8 mouse cellular contexts compared by ENCODE assay signal in the genomic region with DNA sequence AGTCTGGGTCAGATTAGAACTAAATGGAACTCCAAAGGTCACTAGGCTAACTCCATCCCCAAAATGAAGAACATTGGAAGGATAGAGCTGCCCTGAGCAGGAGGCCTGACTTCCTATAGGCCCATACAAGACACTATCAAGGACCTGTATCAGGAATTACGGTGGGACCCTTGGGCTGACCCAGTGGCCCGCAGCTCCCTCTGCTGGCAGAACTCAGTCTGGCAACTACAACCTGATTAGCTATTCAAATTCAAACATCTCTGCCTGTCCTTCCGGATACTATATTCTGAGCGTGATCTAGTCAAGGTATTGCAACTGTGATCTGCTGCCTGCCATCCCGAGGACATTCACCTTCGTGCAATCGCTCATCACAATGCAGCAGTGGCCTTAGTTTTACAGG.
DNase-seq lines count a peak whose midpoint lies in the region; ATAC-seq and TF ChIP-seq lines count a peak whose summit lies in the region.

No protein-coding gene starts in this region.

- no peak overlapping the region for H3K9ac ChIP-seq in intestine, postnatal 0 days (ENCODE audit: low read depth, low read length)
- no peak overlapping the region for H3K9ac ChIP-seq in intestine, embryonic 15.5 days
- no peak overlapping the region for H3K9ac ChIP-seq in midbrain, embryonic 12.5 days (replicated peaks)

- no peaks in the 10 kb centered on the region for H3K27me3 ChIP-seq in intestine, postnatal 0 days (replicated peaks; ENCODE audit: control insufficient read depth, insufficient read depth, low read length)
- no peaks in the 10 kb centered on the region for H3K27me3 ChIP-seq in intestine, embryonic 15.5 days (replicated peaks)
- H3K27me3 ChIP-seq in midbrain, embryonic 12.5 days: no peaks in the 10 kb centered on the region
- H3K27me3 ChIP-seq in thymus, adult 2 months (ENCODE audit: control insufficient read depth, insufficient read depth, low read length): no peaks in the 10 kb centered on the region

- H3K4me3 ChIP-seq in intestine, postnatal 0 days (ENCODE audit: low read depth, low read length): no peak overlapping the region
- no peak overlapping the region for H3K4me3 ChIP-seq in intestine, embryonic 15.5 days (replicated peaks)
- no peak overlapping the region for H3K4me3 ChIP-seq in midbrain, embryonic 12.5 days
- no peak overlapping the region for H3K4me3 ChIP-seq in thymus, adult 2 months (ENCODE audit: control insufficient read depth, insufficient read depth, low read length)

- WGBS in intestine, postnatal 0 days: 24% methylated on average over 7 of the region's 7 CpGs
- WGBS in intestine, embryonic 15.5 days: 27% methylated on average over 7 of the region's 7 CpGs
- 33% methylated on average over 7 of the region's 7 CpGs for WGBS in midbrain, embryonic 12.5 days
- 19% methylated on average over 7 of the region's 7 CpGs for WGBS in thymus, adult 2 months

- peak; percentile 81 for TF ChIP-seq CTCF in intestine, postnatal 0 days (IDR thresholded peaks at IDR 0.05; ENCODE audit: low read depth)
- peak; percentile 81; the same call in 1 of the 2 replicates for TF ChIP-seq CTCF in thymus, adult 2 months (IDR thresholded peaks at IDR 0.05; ENCODE audit: borderline replicate concordance, control insufficient read depth, extremely low read depth, insufficient read depth, low read length, poor library complexity)

- H3K4me2 ChIP-seq in intestine, postnatal 0 days (replicated peaks; ENCODE audit: low read depth): no peak overlapping the region
- H3K4me2 ChIP-seq in intestine, embryonic 15.5 days (replicated peaks): no peak overlapping the region
- no peak overlapping the region for H3K4me2 ChIP-seq in midbrain, embryonic 12.5 days (replicated peaks)

- no peak for TF ChIP-seq POLR2A in thymus, adult 2 months (IDR thresholded peaks at IDR 0.05; ENCODE audit: control insufficient read depth, extremely low read depth, insufficient read depth, low read length, poor library complexity)

- no peaks in the 10 kb centered on the region for H3K9me3 ChIP-seq in intestine, postnatal 0 days (ENCODE audit: control insufficient read depth)
- no peaks in the 10 kb centered on the region for H3K9me3 ChIP-seq in intestine, embryonic 15.5 days
- H3K9me3 ChIP-seq in midbrain, embryonic 12.5 days: no peaks in the 10 kb centered on the region

- H3K4me1 ChIP-seq in intestine, postnatal 0 days (replicated peaks; ENCODE audit: control insufficient read depth, insufficient read depth, low read length): no peaks in the 10 kb centered on the region
- H3K4me1 ChIP-seq in intestine, embryonic 15.5 days (replicated peaks): no peaks in the 10 kb centered on the region
- H3K4me1 ChIP-seq in midbrain, embryonic 12.5 days: no peaks in the 10 kb centered on the region
- peaks cover 11% of the 10 kb centered on the region for H3K4me1 ChIP-seq in thymus, adult 2 months (replicated peaks; ENCODE audit: control insufficient read depth, insufficient read depth, low read length)

- 0 out of 2 replicates have a peak, but pooled peaks have one; percentile 9 for ATAC-seq in intestine, postnatal 0 days
- no peak; the same call in 1 of the 2 replicates for ATAC-seq in intestine, embryonic 15.5 days
- peak; percentile 48; the same call in 1 of the 2 replicates for ATAC-seq in midbrain, embryonic 12.5 days (ENCODE audit: low FRiP score, low read depth)

- H3K27ac ChIP-seq in intestine, postnatal 0 days (ENCODE audit: low read depth, low read length): no peak overlapping the region
- H3K27ac ChIP-seq in intestine, embryonic 15.5 days: no peak overlapping the region
- no peak overlapping the region for H3K27ac ChIP-seq in midbrain, embryonic 12.5 days (replicated peaks)
- H3K27ac ChIP-seq in thymus, adult 2 months (ENCODE audit: control insufficient read depth, insufficient read depth, low read length): no peak overlapping the region

- peak; percentile 58 for DNase-seq in ES-CJ7 (ENCODE audit: low read depth, low spot score)
- DNase-seq in cerebellum, postnatal 4 days (ENCODE audit: low spot score in 2 of 2): peak; percentile 38 to 73
- DNase-seq in heart, adult 9 months (ENCODE audit: low spot score in 2 of 2): peak; percentile 10 to 18
- DNase-seq in layer of hippocampus, postnatal 36 days: peak; percentile 37 to 45
- peak; percentile 62 for DNase-seq in thymus, adult 2 months

- H3K36me3 ChIP-seq in intestine, postnatal 0 days (ENCODE audit: control insufficient read depth, insufficient read depth): no peaks in the 10 kb centered on the region
- H3K36me3 ChIP-seq in intestine, embryonic 15.5 days: no peaks in the 10 kb centered on the region
- H3K36me3 ChIP-seq in midbrain, embryonic 12.5 days: no peaks in the 10 kb centered on the region
- no peaks in the 10 kb centered on the region for H3K36me3 ChIP-seq in thymus, adult 2 months (ENCODE audit: control insufficient read depth, insufficient read depth, low read length)
